Mouse (Mus musculus): ENCODE measurements around the gene Gad1.

Gene Gad1

GRCm38 (mm10) chr2:70629921-70630320 lies 77.0 kb downstream of the Gad1 start:
- no peak for DNase-seq

DNA sequence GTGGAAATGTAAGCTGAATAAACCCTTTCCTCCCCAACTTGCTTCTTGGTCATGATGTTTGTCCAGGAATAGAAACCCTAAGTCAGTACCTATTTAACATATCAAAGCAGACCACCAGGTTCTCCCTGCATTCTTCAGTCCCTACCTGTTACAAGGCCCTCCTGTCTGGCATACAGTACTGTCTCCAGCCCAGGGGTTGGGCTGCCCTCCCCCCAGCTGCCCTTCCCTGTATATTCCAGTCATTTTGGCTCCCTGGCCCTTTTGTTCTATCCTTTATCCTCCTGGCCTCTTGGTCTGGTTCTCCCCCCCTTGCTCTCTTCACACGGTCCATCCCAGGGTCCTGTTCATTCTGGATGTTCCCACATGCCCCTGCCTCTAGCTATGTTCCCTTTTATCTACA lies 78.4 kb downstream of the Gad1 start:
- DNase-seq, result no peak

- DNase-seq, result no peak
These were observed 79.5 kb downstream of the Gad1 start for GRCm38 (mm10) chr2:70632412-70632811.

GRCm38 (mm10) chr2:70634028-70634690 lies 81.3 kb downstream of the Gad1 start:
- DNase-seq, result no peak

- no peak for DNase-seq
These were observed 88.1 kb downstream of the Gad1 start for GRCm38 (mm10) chr2:70640968-70641367.

DNA sequence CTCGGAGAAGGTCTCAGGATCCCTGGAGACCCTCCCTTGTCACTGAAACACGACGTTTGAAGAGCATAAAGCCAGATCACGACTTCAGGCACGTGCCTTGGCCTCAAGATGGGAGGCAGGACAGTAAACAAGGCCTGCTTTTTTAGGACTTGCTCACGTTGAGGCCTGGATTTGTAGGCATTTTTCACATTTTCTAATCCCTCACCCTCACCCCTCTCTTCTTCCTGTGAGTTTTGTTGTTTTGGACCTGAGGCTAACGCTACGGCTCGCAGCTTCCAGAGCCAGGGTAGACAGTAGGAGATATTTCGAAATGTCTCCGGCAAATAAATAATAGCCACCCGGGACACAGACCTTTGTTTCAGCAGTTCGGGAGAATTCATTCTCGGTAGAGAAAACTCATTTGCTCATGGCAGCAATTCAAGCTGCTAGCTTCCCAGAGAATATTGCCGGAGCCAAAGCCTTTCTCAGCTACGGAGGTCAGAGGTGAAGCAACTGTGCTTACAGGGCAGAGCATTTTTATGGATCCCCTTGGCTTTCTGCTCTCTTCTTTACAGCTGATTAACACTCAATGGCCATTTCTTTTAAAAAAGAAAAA lies 90.2 kb downstream of the Gad1 start:
- peak; percentile 10 to 29 for DNase-seq

GRCm38 (mm10) chr2:70645266-70645780 lies 92.5 kb downstream of the Gad1 start:
- no peak for DNase-seq

DNA sequence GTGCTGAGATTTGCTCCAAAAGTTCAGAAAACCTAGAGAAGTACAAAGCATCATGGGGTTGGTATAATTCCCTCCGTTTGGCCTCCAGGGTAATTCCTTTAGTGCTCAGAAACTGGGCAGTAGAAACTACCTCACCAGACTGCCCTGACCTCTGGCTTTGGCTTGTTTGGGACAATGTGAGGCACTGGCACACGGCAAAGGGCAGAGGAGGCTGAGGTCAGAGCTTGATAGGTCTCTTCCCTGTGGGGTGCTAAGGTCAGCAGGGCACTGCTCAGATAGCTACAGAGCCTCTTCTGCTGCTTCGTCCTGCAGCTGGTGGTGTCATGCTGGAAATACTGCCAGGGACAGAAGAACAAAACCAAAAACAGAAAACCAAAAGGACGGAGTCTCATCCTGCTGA lies 94.8 kb downstream of the Gad1 start:
- DNase-seq, result no peak

DNA sequence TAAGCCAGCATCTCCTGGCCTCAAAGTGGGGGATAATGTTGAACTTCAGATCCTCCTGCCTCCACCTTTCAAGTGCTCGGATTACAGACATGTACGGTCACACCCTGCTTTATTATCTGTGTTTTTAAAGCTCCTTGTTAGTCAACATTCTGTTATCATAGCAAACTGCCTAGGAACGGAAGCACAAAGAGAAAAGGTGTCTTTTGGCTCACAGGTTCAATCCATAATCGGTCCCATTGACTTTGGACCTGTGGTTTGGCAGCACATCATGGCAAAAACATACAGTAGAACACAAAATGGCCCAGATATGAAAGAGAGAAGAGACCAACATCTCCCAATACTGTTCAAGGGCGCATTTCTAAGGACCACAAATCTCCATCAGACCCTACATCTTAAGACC lies 95.4 kb downstream of the Gad1 start:
- no peak for DNase-seq

- no peak for DNase-seq
These were observed 96.6 kb downstream of the Gad1 start for GRCm38 (mm10) chr2:70649471-70649870.
